Mouse (Mus musculus): ENCODE measurements around the gene Zfp503.

- TF ChIP-seq CTCF (IDR thresholded peaks at IDR 0.05; ENCODE audit: insufficient read depth, low read depth, low read length), result no peak
- TF ChIP-seq POLR2A (IDR thresholded peaks at IDR 0.05; ENCODE audit: insufficient read depth, low read depth, low read length), result no peak
Observed at GRCm38 (mm10) chr14:22014315-22014714, 24.9 kb upstream of the Zfp503 start.

All from olfactory bulb, adult 2 months (tissue).